Mouse (Mus musculus) embryo, embryonic 10 days (tissue): ENCODE measurements at regions not wholly inside any gene's neighbourhood (a gene's known extent, or its start where the extent isn't known, plus 50 kb on each side); places are given as distances from the start of the nearest gene placed in this dataset.

Source experiments
- DNase-seq: peaks from one replicate; pipeline ENCODE4 v3.0.0-alpha.2; 2015; ENCODE audit warnings: low spot score

DNA sequence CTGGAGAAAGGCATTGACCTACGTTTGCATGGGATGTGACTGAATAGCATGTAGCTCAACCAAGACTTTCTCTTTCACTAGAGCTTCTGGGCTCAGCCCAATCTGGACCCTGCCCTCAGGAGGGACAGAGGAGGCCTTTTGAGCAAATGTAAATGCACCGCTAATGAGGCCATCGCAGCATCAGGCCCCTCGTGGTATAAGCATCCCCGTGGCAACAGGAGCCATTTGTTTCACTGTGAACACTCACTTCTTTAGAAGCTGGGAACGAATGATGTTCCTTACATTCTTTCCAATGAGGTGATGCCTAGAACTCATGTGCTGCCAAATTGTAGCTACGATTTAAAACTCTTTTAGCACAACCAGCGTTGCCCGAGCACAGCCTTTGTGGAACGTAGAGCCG, 279.0 kb upstream of the Gjb5 start:
- peak; percentile 43 for DNase-seq

DNA sequence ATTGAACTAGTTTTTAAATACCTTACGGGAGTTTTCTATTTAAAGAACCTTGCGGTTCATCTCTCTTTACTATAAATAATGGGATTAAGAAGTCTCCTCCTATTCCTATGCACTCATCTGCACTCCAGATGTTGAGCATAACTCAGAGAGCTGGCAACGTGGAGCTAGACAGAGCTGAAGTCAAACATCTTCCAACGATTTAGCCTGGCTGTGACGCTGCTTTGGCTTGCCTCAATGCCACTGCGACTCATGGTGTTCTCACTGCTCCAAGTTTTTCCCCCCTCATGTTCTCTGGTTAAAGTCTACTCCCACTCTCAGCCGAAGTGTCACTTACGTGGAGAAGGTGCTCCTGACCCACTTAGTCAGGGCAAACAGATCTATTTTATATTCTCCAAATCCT, 277.3 kb upstream of the Gjb5 start:
- DNase-seq = no peak

- peak; percentile 92 for DNase-seq
These were observed 261.9 kb upstream of the Gjb5 start for GRCm38 (mm10) chr4:127619870-127620269.

DNA sequence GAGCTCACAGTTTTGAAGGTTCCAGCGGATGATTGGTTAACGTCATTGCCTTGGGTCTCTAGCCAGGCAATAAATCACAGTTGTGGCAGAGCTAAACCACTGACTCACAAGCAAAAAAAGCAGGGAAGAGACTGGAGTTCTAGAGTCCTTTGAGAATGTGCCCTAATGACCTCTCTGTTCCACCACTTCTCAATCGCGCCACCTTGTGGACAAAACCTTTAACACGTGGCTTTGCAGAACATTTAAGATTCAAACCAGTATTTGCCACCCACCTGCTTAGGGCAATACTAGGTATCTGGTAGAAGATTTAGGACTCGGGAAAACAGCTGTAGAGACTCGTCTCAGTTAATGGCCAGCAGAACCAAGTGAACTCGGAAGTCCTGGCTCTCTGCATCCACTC, 254.8 kb upstream of the Gjb5 start:
- DNase-seq = peak; percentile 63

GRCm38 (mm10) chr4:127600919-127601318, 242.9 kb upstream of the Gjb5 start:
- no peak for DNase-seq

- DNase-seq = no peak
These were observed 240.6 kb upstream of the Gjb5 start for GRCm38 (mm10) chr4:127598610-127599009.

DNA sequence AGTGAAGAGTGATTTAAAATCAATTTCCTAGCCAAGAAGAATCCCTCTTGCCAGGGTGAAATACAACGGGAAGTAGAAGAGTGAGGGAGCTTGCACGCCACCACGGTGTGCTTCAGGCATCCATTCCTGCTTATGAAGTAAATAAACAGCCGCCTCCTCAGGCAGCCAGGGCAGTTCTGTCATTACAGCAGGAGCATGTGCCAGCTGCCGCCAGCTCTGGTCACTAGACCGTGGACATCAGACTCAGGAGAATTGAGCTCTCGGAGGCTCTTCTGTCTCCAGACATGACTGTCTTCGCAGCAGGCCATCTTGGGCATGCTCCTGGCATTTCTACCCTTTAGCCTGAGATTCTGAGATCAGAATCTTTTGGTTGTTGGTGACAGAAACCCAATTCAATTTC, 236.1 kb upstream of the Gjb5 start:
- DNase-seq = no peak

- no peak for DNase-seq
These were observed 233.6 kb upstream of the Gjb5 start for GRCm38 (mm10) chr4:127591540-127591939.

GRCm38 (mm10) chr4:127586822-127587221, 228.8 kb upstream of the Gjb5 start:
- DNase-seq = no peak

DNA sequence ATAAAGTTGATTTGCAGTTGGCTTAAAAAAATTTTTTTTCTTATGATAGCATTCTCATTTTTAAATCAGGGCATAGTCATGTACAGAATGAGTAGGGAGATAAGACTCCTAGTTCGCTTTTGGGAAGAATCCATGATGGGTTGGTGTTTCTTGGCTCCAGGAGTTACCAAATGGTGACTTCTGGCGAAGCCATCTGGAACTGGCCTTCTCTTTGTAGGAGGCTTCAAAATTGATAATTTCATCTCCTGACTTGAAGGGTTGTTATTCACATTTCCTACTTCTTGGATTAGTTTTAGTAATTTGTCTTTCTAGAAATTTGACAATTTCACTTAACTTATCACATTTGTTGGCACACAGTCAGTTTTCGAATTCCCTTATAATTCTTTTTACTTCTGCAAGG, 218.5 kb upstream of the Gjb5 start:
- no peak for DNase-seq

GRCm38 (mm10) chr4:127562602-127563001, 204.6 kb upstream of the Gjb5 start:
- DNase-seq = peak; percentile 30

DNA sequence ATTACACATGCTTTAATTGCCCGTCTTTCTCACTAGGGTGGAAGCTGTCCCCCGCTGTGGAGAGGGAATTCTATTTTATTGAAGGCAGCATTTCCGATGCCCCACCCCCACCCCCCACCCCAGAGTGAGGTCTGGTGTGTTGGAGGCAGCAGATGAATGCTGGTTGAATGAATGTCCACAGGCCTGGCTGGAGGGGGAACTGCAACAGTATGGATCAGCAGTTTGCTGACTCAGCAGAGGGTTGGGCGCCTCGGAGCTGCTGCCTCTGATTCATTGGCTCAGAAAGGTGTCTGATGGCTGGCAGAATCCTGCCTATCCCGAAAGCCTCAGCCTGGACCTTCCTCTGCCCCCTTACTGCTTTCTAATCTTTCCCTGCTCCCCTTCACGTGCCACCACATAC, 200.6 kb upstream of the Gjb5 start:
- peak; percentile 19 for DNase-seq

GRCm38 (mm10) chr4:127552456-127553225, 194.7 kb upstream of the Gjb5 start:
- no peak for DNase-seq

- DNase-seq = peak; percentile 21
These were observed 191.6 kb upstream of the Gjb5 start for GRCm38 (mm10) chr4:127549581-127549980.

DNA sequence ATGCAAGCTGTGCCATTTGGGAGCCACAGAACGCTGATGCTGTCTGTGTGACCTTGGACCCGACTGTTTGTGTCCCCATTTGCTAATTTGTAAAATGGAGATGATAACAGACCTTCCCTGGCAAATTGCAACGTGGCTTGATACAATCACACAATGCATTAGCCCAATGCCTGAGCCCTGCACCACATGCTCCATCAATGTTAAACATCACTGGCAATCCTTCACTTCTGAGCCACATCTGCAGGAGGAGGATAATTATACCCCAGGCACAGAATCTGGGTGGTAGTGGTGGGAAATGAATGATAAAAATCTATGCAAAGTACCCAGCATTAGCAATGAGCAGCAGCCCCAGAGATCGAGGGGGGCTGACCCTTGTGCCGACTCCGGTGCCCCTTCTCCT, 191.0 kb upstream of the Gjb5 start:
- no peak for DNase-seq

GRCm38 (mm10) chr4:127545106-127545505, 187.1 kb upstream of the Gjb5 start:
- no peak for DNase-seq

DNA sequence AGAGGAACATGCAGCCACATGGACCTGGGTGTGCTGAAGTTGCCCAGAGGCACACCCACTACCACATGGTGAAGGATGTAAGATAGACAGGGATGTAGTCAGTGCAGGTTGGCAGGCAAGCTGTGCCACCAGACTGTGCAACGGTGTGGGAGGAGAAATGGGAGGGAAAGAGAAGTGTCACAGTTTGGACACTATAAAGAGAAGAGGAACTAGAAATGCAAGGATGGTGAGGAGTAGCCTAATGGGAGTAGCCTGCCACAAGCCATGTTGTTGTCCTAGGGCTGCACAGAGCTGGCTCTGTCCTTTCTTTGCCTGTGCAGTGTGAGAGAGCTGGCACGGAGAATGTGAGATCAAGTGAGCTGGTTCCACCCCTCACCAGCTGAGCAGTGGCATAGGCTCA, 185.3 kb upstream of the Gjb5 start:
- DNase-seq = no peak

GRCm38 (mm10) chr4:127542771-127543170, 184.8 kb upstream of the Gjb5 start:
- DNase-seq = no peak

DNA sequence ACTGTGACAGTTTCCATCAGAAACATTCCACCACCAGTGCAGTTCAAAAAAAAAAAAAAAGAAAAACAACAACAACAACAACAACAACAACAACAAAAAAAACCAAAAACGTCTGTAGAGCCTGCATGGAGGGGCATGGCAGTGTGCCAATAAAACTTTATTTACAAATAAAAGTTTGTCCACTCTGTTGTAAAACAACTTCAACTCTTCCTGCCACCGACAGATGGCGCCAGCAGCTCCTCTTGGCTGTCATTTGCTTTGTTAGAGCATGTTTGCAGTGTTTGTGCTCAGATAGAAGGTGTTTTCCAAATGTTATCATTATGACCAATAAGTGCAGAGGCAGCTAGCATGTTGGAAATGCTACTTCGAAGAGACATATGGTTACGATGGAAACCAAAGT, 179.0 kb upstream of the Gjb5 start:
- peak; percentile 37 for DNase-seq

DNA sequence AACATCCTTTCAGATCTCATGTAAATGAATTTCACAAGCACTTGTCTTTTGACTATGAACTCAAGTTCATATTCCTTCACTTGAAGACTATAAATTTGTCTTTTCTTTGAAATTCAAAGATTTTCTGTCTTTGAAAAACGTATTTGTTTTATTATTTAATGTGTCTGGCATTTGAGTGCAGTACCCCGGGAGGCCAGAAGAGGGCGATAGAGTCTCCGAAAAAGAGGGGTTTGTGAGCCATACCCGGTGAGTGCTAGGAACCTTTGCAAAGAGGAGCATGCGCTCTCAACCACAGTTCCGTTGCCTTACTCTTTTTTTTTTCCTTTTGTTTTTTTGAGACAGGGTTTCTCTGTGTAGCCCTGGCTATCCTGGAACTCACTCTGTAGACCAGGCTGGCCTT, 177.6 kb upstream of the Gjb5 start:
- DNase-seq = no peak

GRCm38 (mm10) chr4:127534411-127534810, 176.4 kb upstream of the Gjb5 start:
- no peak for DNase-seq

- DNase-seq = no peak
These were observed 175.7 kb upstream of the Gjb5 start for GRCm38 (mm10) chr4:127533726-127534125.

GRCm38 (mm10) chr4:127530779-127531178, 172.8 kb upstream of the Gjb5 start:
- DNase-seq = no peak

DNA sequence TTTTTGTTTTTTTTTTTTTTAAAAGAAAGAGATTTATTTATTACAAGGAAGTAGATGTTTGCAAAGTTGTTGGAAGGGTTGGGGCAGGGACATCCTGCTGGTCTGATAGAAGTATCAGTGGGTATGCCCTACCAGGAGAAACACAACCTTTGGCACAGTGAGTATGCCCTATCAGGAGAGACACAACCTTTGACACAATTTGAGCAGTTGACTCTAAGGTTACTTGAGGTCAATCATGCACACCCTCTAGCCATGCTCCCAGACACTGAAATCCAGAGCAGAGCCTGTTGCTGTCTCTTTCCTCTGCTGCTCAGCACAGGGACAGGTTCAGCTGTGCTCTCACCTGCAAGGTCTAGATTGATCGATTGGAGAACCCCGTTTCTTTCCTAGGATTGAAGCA, 164.2 kb upstream of the Gjb5 start:
- DNase-seq = no peak
